Mouse (Mus musculus) limb, embryonic 14.5 days (tissue): ENCODE results near the gene Sdccag8. TPM values are rescaled to one million over a fixed set of nuclear protein-coding genes. Genes with fewer than 3 reads are reported as not detected.
A peak's percentile ranks its signal among the peaks of the same experiment; 100 is the strongest.

Experiments
- ATAC-seq: fragments of 200-750 bp; cut with Nextera tagmentation; 2 replicates; pipeline ENCODE4 v1.8.0; 2017; ENCODE audit warnings: low read depth, moderate number of reproducible peaks, moderate TSS enrichment; ENCODE audit not compliant: low FRiP score
- DNase-seq: peaks from one replicate; pipeline ENCODE4 v3.0.0-alpha.2; 2015; ENCODE audit warnings: low spot score
- H3K27ac ChIP-seq: fragments of 300-500 bp; sonication (generic); replicated peaks from 2 replicates; pipeline ENCODE4 v1.5.1; 2014; ENCODE audit warnings: low read depth, mild to moderate bottlenecking, low read length, moderate library complexity, mixed read lengths
- H3K27me3 ChIP-seq: fragments of 300-500 bp; sonication (generic); 2 replicates; pipeline ENCODE4 v1.6.1; 2014; ENCODE audit warnings: low read length, mixed read lengths; ENCODE audit not compliant: control insufficient read depth, insufficient read depth
- H3K36me3 ChIP-seq: fragments of 300-500 bp; sonication (generic); 2 replicates; pipeline ENCODE4 v1.6.1; 2014; ENCODE audit warnings: mild to moderate bottlenecking, low read length, moderate library complexity, mixed read lengths; ENCODE audit not compliant: control insufficient read depth, insufficient read depth
- H3K4me1 ChIP-seq: fragments of 300-500 bp; sonication (generic); 2 replicates; pipeline ENCODE4 v1.6.1; 2014; ENCODE audit warnings: antibody characterized with exemption, low read length, mixed read lengths; ENCODE audit not compliant: control insufficient read depth, insufficient read depth
- H3K4me2 ChIP-seq: fragments of 300-500 bp; sonication (generic); replicated peaks from 2 replicates; pipeline ENCODE4 v1.6.1; 2014; ENCODE audit warnings: low read depth, mild to moderate bottlenecking, low read length, moderate library complexity; ENCODE audit not compliant: severe bottlenecking
- H3K4me3 ChIP-seq: fragments of 300-500 bp; sonication (generic); replicated peaks from 2 replicates; pipeline ENCODE4 v1.5.1; 2014; ENCODE audit warnings: low read length
- H3K9ac ChIP-seq: fragments of 300-500 bp; sonication (generic); 2 replicates; pipeline ENCODE4 v1.6.1; 2014; ENCODE audit warnings: mild to moderate bottlenecking, low read depth, low read length, moderate library complexity; ENCODE audit not compliant: severe bottlenecking
- H3K9me3 ChIP-seq: fragments of 300-500 bp; sonication (generic); 2 replicates; pipeline ENCODE4 v1.6.1; 2016; ENCODE audit warnings: low read length; ENCODE audit not compliant: control insufficient read depth
- POLR2A ChIP-seq: fragments of 200-500 bp; IDR thresholded peaks from 2 replicates; pipeline ENCODE4 v1.8.0; 2012; ENCODE audit warnings: inconsistent platforms, mild to moderate bottlenecking, moderate library complexity, borderline replicate concordance; ENCODE audit not compliant: insufficient read depth, insufficient read length; ENCODE audit errors: extremely low read depth
- WGBS: fragments of 180-500 bp; shearing (Covaris S2); extraction: QIAGEN DNeasy Blood & Tissue Kit; methylation state at CpG from one replicate; pipeline ENCODE4 v1.1.7; 2014; 5-methylcytosine and 5-hydroxymethylcytosine counted together
- polyA plus RNA-seq, 2 experiments: library from polyadenylated mRNA; depleted of rRNA in 1 of 2; stranded (reverse) in 1 of 2; unstranded in 1 of 2; fragments of >200 nt; fragmentation: Nextera tagmentation in 1 of 2; extraction: Ambion mirVana in 1 of 2; gene quantifications; 2 replicates each; pipeline versions ENCODE4 v1.2.1 to v1.2.3; 2012 to 2014

The Sdccag8 gene
- polyA plus RNA-seq, 2 experiments, result 8.5 to 15.8 TPM

- no peak for TF ChIP-seq POLR2A
- DNase-seq, result no peak
- no peaks in the 10 kb centered on the region for H3K9me3 ChIP-seq
- H3K4me1 ChIP-seq, result peaks cover 19% of the 10 kb centered on the region
- no peak overlapping the region for H3K27ac ChIP-seq
- no peak overlapping the region for H3K4me2 ChIP-seq
- H3K4me3 ChIP-seq, result no peak overlapping the region
- H3K36me3 ChIP-seq, result no peaks in the 10 kb centered on the region
- H3K9ac ChIP-seq, result no peak overlapping the region
- no peak for ATAC-seq
- H3K27me3 ChIP-seq, result no peaks in the 10 kb centered on the region
- WGBS, result 95% methylated on average over 3 of the region's 3 CpGs
These were observed 181.7 kb downstream of the Sdccag8 start for GRCm38 (mm10) chr1:176996166-176996565.

- Histone ChIP-seq H3K4me1 (peaks cover 19% of the 10 kb centered on the region), H3K4me2 (no peak overlapping the region; the same call in 1 of the 2 replicates), H3K27ac (peak overlapping the region; percentile 43; the same call in 1 of the 2 replicates), H3K9me3 (no peaks in the 10 kb centered on the region), H3K36me3 (no peaks in the 10 kb centered on the region), H3K9ac (0 out of 2 replicates have a peak overlapping the region, but pooled peaks have one; percentile 31), H3K4me3 (no peak overlapping the region), H3K27me3 (no peaks in the 10 kb centered on the region)
- peak; percentile 23; the same call in 1 of the 2 replicates for ATAC-seq
- no peak for TF ChIP-seq POLR2A
- WGBS, result 40% methylated on average over 16 of the region's 16 CpGs
- no peak for DNase-seq
These were observed 182.3 kb downstream of the Sdccag8 start for GRCm38 (mm10) chr1:176996630-176997201.

GRCm38 (mm10) chr1:176997254-176997653 is 182.8 kb downstream of the Sdccag8 start:
- ATAC-seq (no peak), DNase-seq (no peak)
- H3K36me3 ChIP-seq, result no peaks in the 10 kb centered on the region
- H3K4me2 ChIP-seq, result no peak overlapping the region
- H3K4me3 ChIP-seq, result no peak overlapping the region
- no peaks in the 10 kb centered on the region for H3K9me3 ChIP-seq
- H3K9ac ChIP-seq, result no peak overlapping the region
- H3K27ac ChIP-seq, result no peak overlapping the region
- TF ChIP-seq POLR2A, result no peak
- no peaks in the 10 kb centered on the region for H3K27me3 ChIP-seq
- peaks cover 19% of the 10 kb centered on the region for H3K4me1 ChIP-seq
- WGBS, result 57% methylated on average over 6 of the region's 6 CpGs

- H3K27ac ChIP-seq, result no peak overlapping the region
- H3K4me1 ChIP-seq, result peaks cover 19% of the 10 kb centered on the region
- no peaks in the 10 kb centered on the region for H3K27me3 ChIP-seq
- H3K4me2 ChIP-seq, result no peak overlapping the region
- no peaks in the 10 kb centered on the region for H3K36me3 ChIP-seq
- no peak for TF ChIP-seq POLR2A
- no peak overlapping the region for H3K4me3 ChIP-seq
- ATAC-seq, result 0 out of 2 replicates have a peak, but pooled peaks have one; percentile 17
- DNase-seq, result no peak
- peak overlapping the region; percentile 16; the same call in 1 of the 2 replicates for H3K9ac ChIP-seq
- no peaks in the 10 kb centered on the region for H3K9me3 ChIP-seq
- WGBS, result 48% methylated on average over 33 of the region's 33 CpGs
These were observed 183.5 kb downstream of the Sdccag8 start for GRCm38 (mm10) chr1:176997711-176998689.

- DNase-seq (peak; percentile 59), ATAC-seq (peak; percentile 39; the same call in 1 of the 2 replicates)
- H3K4me1 ChIP-seq, result peaks cover 19% of the 10 kb centered on the region
These were observed 184.6 kb downstream of the Sdccag8 start for GRCm38 (mm10) chr1:176999011-176999410.

More at GRCm38 (mm10) chr1:176999011-176999410, 184.6 kb downstream of the Sdccag8 start:
- H3K4me2 ChIP-seq, result no peak overlapping the region
- no peaks in the 10 kb centered on the region for H3K36me3 ChIP-seq
- H3K9me3 ChIP-seq, result no peaks in the 10 kb centered on the region
- no peak overlapping the region for H3K4me3 ChIP-seq
- TF ChIP-seq POLR2A, result no peak
- H3K9ac ChIP-seq, result no peak overlapping the region
- WGBS, result 18% methylated on average over 6 of the region's 6 CpGs
- H3K27me3 ChIP-seq, result no peaks in the 10 kb centered on the region
- no peak overlapping the region for H3K27ac ChIP-seq
